Mouse (Mus musculus): Measurements from ENCODE around the gene Gm9747. TPM values are rescaled to one million over a fixed set of nuclear protein-coding genes. Genes with fewer than 3 reads are reported as not detected.
A peak's percentile ranks its signal among the peaks of the same experiment; 100 is the strongest.

The Gm9747 gene
- polyA plus RNA-seq, 1 experiment from 2014 or later: 22.1 TPM

- Histone ChIP-seq H3K27ac (no peak overlapping the region), H3K27me3 (replicated peaks) (no peaks in the 10 kb centered on the region), H3K4me1 (0 out of 2 replicates have a peak, but pooled peaks cover 3% of the 10 kb centered on the region), H3K9ac (no peak overlapping the region), H3K4me2 (no peak overlapping the region), H3K4me3 (no peak overlapping the region), H3K9me3 (no peaks in the 10 kb centered on the region), H3K36me3 (replicated peaks) (no peaks in the 10 kb centered on the region)
- peak; percentile 39; the same call in 1 of the 2 replicates for ATAC-seq (replicated peaks)
- 51% methylated on average over 9 of the region's 9 CpGs for WGBS
Measured at GRCm38 (mm10) chr1:82261053-82261618, 28.2 kb downstream of the Gm9747 start.

DNA sequence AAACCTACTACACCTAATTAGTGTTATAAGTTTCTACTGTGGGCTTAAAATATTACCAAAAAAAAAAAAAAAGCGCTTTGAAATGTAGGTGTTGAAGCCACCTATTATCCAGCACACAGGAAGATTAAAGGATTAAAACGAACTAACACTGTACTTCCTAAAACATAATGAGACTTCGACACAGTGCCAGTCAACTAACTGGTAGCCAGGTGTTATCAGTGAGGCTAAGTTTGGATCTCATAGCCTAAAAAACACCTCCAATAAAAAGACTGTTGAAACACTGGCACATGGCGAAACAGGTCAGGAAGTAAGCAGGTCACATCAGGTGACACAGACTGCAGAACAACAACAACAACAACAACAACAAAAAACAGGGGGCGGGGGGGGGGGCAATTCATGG, 28.7 kb downstream of the Gm9747 start:
- WGBS: 84% methylated on average over 5 of the region's 5 CpGs
- H3K9me3 ChIP-seq: no peaks in the 10 kb centered on the region
- no peak overlapping the region for H3K4me3 ChIP-seq
- no peaks in the 10 kb centered on the region for H3K36me3 ChIP-seq (replicated peaks)
- H3K9ac ChIP-seq: no peak overlapping the region
- H3K4me1 ChIP-seq: 0 out of 2 replicates have a peak, but pooled peaks cover 3% of the 10 kb centered on the region
- H3K4me2 ChIP-seq: no peak overlapping the region
- no peak for ATAC-seq (replicated peaks)
- no peak overlapping the region for H3K27ac ChIP-seq
- no peaks in the 10 kb centered on the region for H3K27me3 ChIP-seq (replicated peaks)

DNA sequence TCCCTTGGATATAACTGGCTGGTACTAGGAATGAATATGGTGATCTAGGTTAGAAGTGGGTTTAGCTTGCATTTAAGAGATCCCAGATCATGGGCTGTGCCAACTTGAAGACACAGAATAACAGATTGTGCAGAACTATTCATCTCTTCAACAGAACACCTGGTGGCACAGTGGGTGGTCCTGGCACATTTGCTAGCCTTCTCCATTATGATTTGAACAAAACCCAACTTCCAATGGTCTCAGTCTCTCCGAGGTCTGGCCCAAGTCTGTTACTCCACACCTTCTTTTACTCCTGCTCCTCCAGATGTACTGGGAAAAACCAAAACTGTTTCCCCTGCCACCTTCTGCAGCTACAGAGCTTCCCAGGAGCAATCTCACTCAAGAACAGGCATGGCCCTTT, 29.4 kb downstream of the Gm9747 start:
- WGBS: 59% methylated on average over 1 of the region's 1 CpGs
- no peaks in the 10 kb centered on the region for H3K27me3 ChIP-seq (replicated peaks)
- 0 out of 2 replicates have a peak, but pooled peaks cover 3% of the 10 kb centered on the region for H3K4me1 ChIP-seq
- no peaks in the 10 kb centered on the region for H3K9me3 ChIP-seq
- ATAC-seq (replicated peaks): no peak
- no peak overlapping the region for H3K4me2 ChIP-seq
- no peaks in the 10 kb centered on the region for H3K36me3 ChIP-seq (replicated peaks)
- no peak overlapping the region for H3K9ac ChIP-seq
- no peak overlapping the region for H3K4me3 ChIP-seq
- H3K27ac ChIP-seq: no peak overlapping the region

DNA sequence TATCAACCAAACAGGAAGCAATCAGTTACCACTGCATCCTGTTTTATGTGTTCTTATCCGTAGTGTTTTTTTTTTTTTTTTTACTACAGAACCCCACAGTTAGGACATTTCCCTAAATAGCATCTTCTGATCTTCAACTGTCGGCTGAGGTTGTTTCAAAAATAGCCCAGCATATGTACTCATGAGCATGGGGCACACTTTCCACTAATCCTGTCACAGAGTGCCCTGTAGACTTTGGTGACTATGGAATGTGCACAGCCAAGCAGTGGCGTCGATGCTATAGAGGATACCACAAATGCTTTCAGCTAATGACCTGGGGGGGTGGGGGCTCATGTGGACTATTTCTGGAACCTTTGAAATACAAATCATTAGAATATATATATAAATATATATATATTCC, 34.6 kb downstream of the Gm9747 start:
- Histone ChIP-seq H3K9ac (no peak overlapping the region), H3K27me3 (replicated peaks) (no peaks in the 10 kb centered on the region), H3K9me3 (no peaks in the 10 kb centered on the region), H3K27ac (no peak overlapping the region), H3K36me3 (replicated peaks) (no peaks in the 10 kb centered on the region), H3K4me2 (no peak overlapping the region), H3K4me3 (no peak overlapping the region), H3K4me1 (no peaks in the 10 kb centered on the region)
- ATAC-seq (replicated peaks): no peak
- WGBS: 85% methylated on average over 4 of the region's 4 CpGs

DNA sequence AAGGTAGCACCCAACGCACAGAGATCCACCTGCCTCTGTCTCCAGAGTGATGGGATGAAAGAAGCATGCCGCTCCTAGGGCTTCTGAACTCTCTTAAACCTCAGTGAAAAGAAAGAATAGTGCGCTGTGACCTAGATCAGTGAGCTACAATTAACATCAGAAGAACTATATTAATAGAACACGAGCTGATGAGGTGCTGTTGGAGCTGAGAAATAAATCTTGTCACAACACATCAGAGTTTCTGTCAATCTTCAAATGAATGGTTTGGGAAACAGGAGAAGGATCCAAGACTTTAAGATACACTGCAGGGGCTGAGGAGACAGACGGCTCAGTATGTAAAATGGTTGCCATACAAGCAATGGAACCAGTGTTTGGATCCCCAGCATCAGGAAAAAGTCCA, 39.3 kb downstream of the Gm9747 start:
- no peak overlapping the region for H3K27ac ChIP-seq
- H3K4me1 ChIP-seq: 0 out of 2 replicates have a peak, but pooled peaks cover 6% of the 10 kb centered on the region

GRCm38 (mm10) chr1:82273529-82273928, 40.6 kb downstream of the Gm9747 start:
- peak; percentile 60 for ATAC-seq (replicated peaks)
- no peak overlapping the region for H3K4me3 ChIP-seq
- H3K27me3 ChIP-seq (replicated peaks): no peaks in the 10 kb centered on the region
- H3K9ac ChIP-seq: no peak overlapping the region
- WGBS: 6% methylated on average over 6 of the region's 6 CpGs
- 0 out of 2 replicates have a peak, but pooled peaks cover 6% of the 10 kb centered on the region for H3K4me1 ChIP-seq
- H3K9me3 ChIP-seq: no peaks in the 10 kb centered on the region
- H3K4me2 ChIP-seq: no peak overlapping the region
- H3K36me3 ChIP-seq (replicated peaks): peaks cover 12% of the 10 kb centered on the region; the same call in 1 of the 2 replicates
- no peak overlapping the region for H3K27ac ChIP-seq

More for the DNA sequence above, 39.3 kb downstream of the Gm9747 start:
- ATAC-seq (replicated peaks): no peak
- peaks cover 3% of the 10 kb centered on the region; the same call in 1 of the 2 replicates for H3K36me3 ChIP-seq (replicated peaks)
- no peaks in the 10 kb centered on the region for H3K27me3 ChIP-seq (replicated peaks)
- no peaks in the 10 kb centered on the region for H3K9me3 ChIP-seq
- no peak overlapping the region for H3K9ac ChIP-seq
- H3K4me3 ChIP-seq: no peak overlapping the region
- WGBS: 53% methylated on average over 5 of the region's 5 CpGs
- no peak overlapping the region for H3K4me2 ChIP-seq

- no peak for ATAC-seq (replicated peaks)
- Histone ChIP-seq H3K4me1 (0 out of 2 replicates have a peak, but pooled peaks cover 6% of the 10 kb centered on the region), H3K27me3 (replicated peaks) (no peaks in the 10 kb centered on the region), H3K9ac (no peak overlapping the region), H3K9me3 (no peaks in the 10 kb centered on the region), H3K27ac (no peak overlapping the region), H3K4me2 (no peak overlapping the region), H3K4me3 (no peak overlapping the region), H3K36me3 (replicated peaks) (peaks cover 12% of the 10 kb centered on the region; the same call in 1 of the 2 replicates)
- WGBS: 24% methylated on average over 1 of the region's 1 CpGs
Measured at GRCm38 (mm10) chr1:82274361-82274760, 41.4 kb downstream of the Gm9747 start.

DNA sequence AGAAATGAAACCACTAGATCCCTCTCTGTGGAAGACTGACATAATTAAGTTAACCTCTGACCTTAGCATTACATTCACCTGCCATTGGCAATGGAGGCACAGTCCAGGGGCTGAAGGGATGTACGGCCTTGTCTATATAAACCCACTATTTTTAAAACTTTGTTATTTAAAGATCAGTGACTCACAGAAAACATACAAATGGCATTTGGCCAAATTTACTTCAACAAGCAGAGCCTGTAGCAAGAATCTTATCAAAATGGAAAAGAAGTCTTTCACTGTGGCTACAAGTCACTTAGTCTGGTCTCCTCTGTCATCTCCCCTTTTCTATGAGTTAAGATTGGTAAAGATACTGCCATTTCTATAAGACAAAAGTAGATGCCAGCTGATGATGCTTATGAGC, 46.9 kb downstream of the Gm9747 start:
- Histone ChIP-seq H3K27me3 (replicated peaks) (no peaks in the 10 kb centered on the region), H3K9ac (no peak overlapping the region), H3K27ac (no peak overlapping the region), H3K36me3 (replicated peaks) (peaks cover 12% of the 10 kb centered on the region; the same call in 1 of the 2 replicates), H3K4me1 (peaks cover 19% of the 10 kb centered on the region), H3K9me3 (no peaks in the 10 kb centered on the region), H3K4me2 (no peak overlapping the region), H3K4me3 (no peak overlapping the region)
- no peak for ATAC-seq (replicated peaks)
- 74% methylated on average over 1 of the region's 1 CpGs for WGBS

- no peaks in the 10 kb centered on the region for H3K27me3 ChIP-seq (replicated peaks)
- no peak overlapping the region for H3K27ac ChIP-seq
- no peak for ATAC-seq (replicated peaks)
- 83% methylated on average over 6 of the region's 6 CpGs for WGBS
- no peak overlapping the region for H3K9ac ChIP-seq
- H3K4me1 ChIP-seq: peaks cover 35% of the 10 kb centered on the region
- H3K4me3 ChIP-seq: no peak overlapping the region
- H3K4me2 ChIP-seq: no peak overlapping the region
- peaks cover 12% of the 10 kb centered on the region; the same call in 1 of the 2 replicates for H3K36me3 ChIP-seq (replicated peaks)
- no peaks in the 10 kb centered on the region for H3K9me3 ChIP-seq
Measured at GRCm38 (mm10) chr1:82281823-82282222, 48.9 kb downstream of the Gm9747 start.

GRCm38 (mm10) chr1:82282992-82283611, 50.2 kb downstream of the Gm9747 start:
- peak overlapping the region; percentile 93 for H3K27ac ChIP-seq
- H3K4me3 ChIP-seq: peak overlapping the region; percentile 49
- peak overlapping the region; percentile 62 for H3K9ac ChIP-seq
- 2% methylated on average over 35 of the region's 35 CpGs for WGBS
- H3K27me3 ChIP-seq (replicated peaks): no peaks in the 10 kb centered on the region
- H3K9me3 ChIP-seq: no peaks in the 10 kb centered on the region
- peaks cover 47% of the 10 kb centered on the region for H3K4me1 ChIP-seq
- peak; percentile 98 for ATAC-seq (replicated peaks)
- H3K4me2 ChIP-seq: peak overlapping the region; percentile 77
- H3K36me3 ChIP-seq (replicated peaks): no peaks in the 10 kb centered on the region

DNA sequence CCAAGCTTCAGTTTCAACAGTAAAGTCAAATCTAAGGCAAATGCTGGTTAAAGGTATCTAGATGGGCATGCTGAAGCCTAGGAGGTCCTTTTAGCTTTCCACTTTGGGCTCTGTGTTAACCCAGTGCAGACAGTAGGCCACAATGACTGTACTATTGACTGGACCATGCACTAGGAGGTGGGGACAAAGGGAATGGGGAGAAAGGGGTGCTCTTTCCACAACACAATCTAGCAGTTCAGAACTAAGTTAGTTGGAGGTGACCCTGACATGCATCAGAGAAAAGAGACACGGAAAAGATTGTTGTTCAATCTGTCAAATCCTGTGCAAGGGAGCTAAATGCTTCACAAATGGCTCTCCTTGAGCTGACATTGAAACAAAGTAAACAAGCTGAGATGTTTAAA, 51.0 kb downstream of the Gm9747 start:
- peak; percentile 38 for ATAC-seq (replicated peaks)
- Histone ChIP-seq H3K4me2 (peak overlapping the region; percentile 77), H3K27me3 (replicated peaks) (no peaks in the 10 kb centered on the region), H3K4me3 (peak overlapping the region; percentile 49), H3K27ac (peak overlapping the region; percentile 93), H3K9me3 (no peaks in the 10 kb centered on the region), H3K9ac (peak overlapping the region; percentile 62; the same call in 1 of the 2 replicates), H3K36me3 (replicated peaks) (no peaks in the 10 kb centered on the region), H3K4me1 (peaks cover 55% of the 10 kb centered on the region)
- 0% methylated on average over 1 of the region's 1 CpGs for WGBS

DNA sequence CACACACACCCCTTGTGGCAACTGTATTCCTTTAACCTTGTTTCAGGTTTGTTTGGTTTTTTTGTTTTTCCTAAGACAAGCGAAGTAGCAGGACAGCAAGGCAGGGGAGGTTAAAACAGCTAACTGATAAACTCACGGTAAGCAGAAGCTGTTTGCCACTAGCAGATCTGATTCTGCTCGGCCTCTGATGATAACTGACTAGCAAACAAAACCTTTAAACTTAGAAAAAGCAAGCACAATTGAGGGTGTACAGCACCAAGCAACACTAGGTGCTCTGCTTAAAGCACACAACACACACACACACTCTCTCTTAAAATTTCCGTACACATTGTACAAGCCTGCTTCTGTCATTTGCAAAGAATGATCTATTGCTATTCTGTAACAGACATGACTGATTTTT, 51.5 kb downstream of the Gm9747 start:
- Histone ChIP-seq H3K4me2 (peak overlapping the region; percentile 77), H3K4me3 (peak overlapping the region; percentile 49), H3K9ac (peak overlapping the region; percentile 37), H3K27ac (peak overlapping the region; percentile 93), H3K4me1 (peaks cover 60% of the 10 kb centered on the region), H3K9me3 (no peaks in the 10 kb centered on the region), H3K36me3 (replicated peaks) (no peaks in the 10 kb centered on the region), H3K27me3 (replicated peaks) (no peaks in the 10 kb centered on the region)
- WGBS: 16% methylated on average over 4 of the region's 4 CpGs
- ATAC-seq (replicated peaks): no peak

Data from midbrain, embryonic 15.5 days (tissue).